Mouse (Mus musculus) liver, embryonic 15.5 days (tissue): Measurements from ENCODE around the gene Ttc28. TPM values are rescaled to one million over a fixed set of nuclear protein-coding genes. Genes with fewer than 3 reads are reported as not detected.

ENCODE experiments used
- ATAC-seq: fragments of 200-750 bp; cut with Nextera tagmentation; 2 replicates; pipeline ENCODE4 v1.8.0; 2017; ENCODE audit warnings: moderate number of reproducible peaks, mild to moderate bottlenecking, moderate library complexity; ENCODE audit not compliant: insufficient read depth
- H3K27ac ChIP-seq: fragments of 300-500 bp; sonication (generic); replicated peaks from 2 replicates; pipeline ENCODE4 v1.5.1; 2015; ENCODE audit warnings: mild to moderate bottlenecking, inconsistent platforms
- H3K27me3 ChIP-seq: fragments of 300-500 bp; sonication (generic); 2 replicates; pipeline ENCODE4 v1.6.1; 2015; ENCODE audit warnings: mild to moderate bottlenecking, inconsistent platforms
- H3K36me3 ChIP-seq: fragments of 300-500 bp; sonication (generic); replicated peaks from 2 replicates; pipeline ENCODE4 v1.6.1; 2015; ENCODE audit warnings: moderate library complexity, mild to moderate bottlenecking, inconsistent platforms
- H3K4me1 ChIP-seq: fragments of 300-500 bp; sonication (generic); replicated peaks from 2 replicates; pipeline ENCODE4 v1.6.1; 2015; ENCODE audit warnings: inconsistent platforms
- H3K4me2 ChIP-seq: fragments of 300-500 bp; sonication (generic); 2 replicates; pipeline ENCODE4 v1.6.1; 2015; ENCODE audit warnings: moderate library complexity, mild to moderate bottlenecking, inconsistent platforms
- H3K4me3 ChIP-seq: fragments of 300-500 bp; sonication (generic); replicated peaks from 2 replicates; pipeline ENCODE4 v1.5.1; 2015; ENCODE audit warnings: mild to moderate bottlenecking, inconsistent platforms
- H3K9ac ChIP-seq: fragments of 300-500 bp; sonication (generic); 2 replicates; pipeline ENCODE4 v1.6.1; 2015; ENCODE audit warnings: moderate library complexity, mild to moderate bottlenecking, inconsistent platforms
- H3K9me3 ChIP-seq: fragments of 300-500 bp; sonication (generic); replicated peaks from 2 replicates; pipeline ENCODE4 v1.6.1; 2016; ENCODE audit warnings: inconsistent platforms
- WGBS: fragments of 180-500 bp; shearing (Covaris S2); methylation state at CpG from one replicate; pipeline ENCODE4 v1.1.7; 2015; ENCODE audit warnings: mixed read lengths; ENCODE audit not compliant: insufficient replicate concordance; 5-methylcytosine and 5-hydroxymethylcytosine counted together
- polyA plus RNA-seq: library from polyadenylated mRNA; unstranded; fragments of >200 nt; fragmentation: Nextera tagmentation; extraction: Ambion mirVana; gene quantifications from 2 replicates; pipeline ENCODE4 v1.2.1, GENCODE M21; 2015

Gene Ttc28
- polyA plus RNA-seq, 1 experiment from 2014 or later: 1.5 TPM

GRCm38 (mm10) chr5:110889945-110890344, 10.3 kb downstream of the Ttc28 start:
- 65% methylated on average over 1 of the region's 1 CpGs for WGBS
- no peak for ATAC-seq

DNA sequence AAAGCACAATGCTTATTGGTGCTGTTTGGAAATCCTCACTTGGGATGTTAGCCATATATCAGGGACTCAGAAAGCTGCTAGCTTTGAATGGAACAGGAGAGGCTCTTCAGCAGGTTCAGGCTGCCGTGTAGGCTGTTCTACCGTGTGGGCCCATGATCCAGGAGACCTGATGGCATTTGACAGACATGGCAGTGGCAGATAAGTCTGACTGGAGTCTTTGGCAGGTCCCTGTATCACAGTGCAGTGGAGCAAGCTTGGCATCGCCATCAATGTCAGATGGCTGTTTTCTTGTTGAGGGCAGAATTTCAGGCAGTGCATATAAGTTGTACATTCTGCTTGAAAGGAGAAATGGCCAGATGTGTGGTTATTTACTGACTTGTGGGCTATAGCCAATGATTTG, 11.0 kb downstream of the Ttc28 start:
- no peaks in the 10 kb centered on the region for H3K4me1 ChIP-seq
- H3K9me3 ChIP-seq: no peaks in the 10 kb centered on the region
- ATAC-seq: no peak
- H3K4me2 ChIP-seq: no peak overlapping the region
- no peak overlapping the region for H3K27ac ChIP-seq
- 68% methylated on average over 3 of the region's 3 CpGs for WGBS
- H3K4me3 ChIP-seq: no peak overlapping the region
- H3K9ac ChIP-seq: no peak overlapping the region
- H3K36me3 ChIP-seq: no peaks in the 10 kb centered on the region
- H3K27me3 ChIP-seq: no peaks in the 10 kb centered on the region

More at GRCm38 (mm10) chr5:110889945-110890344, 10.3 kb downstream of the Ttc28 start:
- H3K9ac ChIP-seq: no peak overlapping the region
- no peak overlapping the region for H3K4me3 ChIP-seq
- H3K9me3 ChIP-seq: no peaks in the 10 kb centered on the region
- H3K4me1 ChIP-seq: no peaks in the 10 kb centered on the region
- no peaks in the 10 kb centered on the region for H3K36me3 ChIP-seq
- H3K4me2 ChIP-seq: no peak overlapping the region
- H3K27ac ChIP-seq: no peak overlapping the region
- H3K27me3 ChIP-seq: no peaks in the 10 kb centered on the region

DNA sequence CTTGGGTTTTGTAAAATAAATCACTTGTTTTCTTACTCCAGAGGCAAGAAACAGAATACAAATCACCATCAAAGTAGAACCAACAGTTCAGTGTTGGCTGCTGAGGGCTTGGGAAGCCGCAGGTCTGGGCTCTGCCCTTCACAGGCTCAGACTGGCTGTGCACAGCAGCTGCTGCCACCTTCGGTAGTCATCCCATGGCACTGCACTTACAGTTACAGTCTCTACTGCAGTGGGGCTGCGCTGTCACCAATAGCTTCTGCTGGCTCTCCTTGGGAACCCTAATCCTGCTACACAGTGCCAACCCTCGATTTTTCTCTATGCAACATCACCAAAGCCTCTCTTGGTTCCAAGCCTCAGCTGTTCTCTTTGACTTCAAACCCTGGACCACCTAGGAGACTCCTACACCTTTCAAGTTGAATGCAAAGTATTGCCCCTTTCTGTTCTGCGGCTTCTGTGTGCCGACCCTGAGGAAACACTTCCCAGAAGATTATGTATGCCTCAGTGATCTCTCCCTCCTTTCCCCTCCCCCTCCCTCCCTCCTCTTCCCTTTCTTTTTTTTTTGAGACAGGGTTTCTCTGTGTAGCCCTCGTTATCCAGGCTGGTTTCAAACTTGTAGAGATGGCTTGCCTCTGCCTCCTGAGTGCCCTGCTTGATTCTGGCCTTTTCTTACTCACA, 17.6 kb downstream of the Ttc28 start:
- no peaks in the 10 kb centered on the region for H3K4me1 ChIP-seq
- no peak for ATAC-seq
- 60% methylated on average over 7 of the region's 7 CpGs for WGBS

DNA sequence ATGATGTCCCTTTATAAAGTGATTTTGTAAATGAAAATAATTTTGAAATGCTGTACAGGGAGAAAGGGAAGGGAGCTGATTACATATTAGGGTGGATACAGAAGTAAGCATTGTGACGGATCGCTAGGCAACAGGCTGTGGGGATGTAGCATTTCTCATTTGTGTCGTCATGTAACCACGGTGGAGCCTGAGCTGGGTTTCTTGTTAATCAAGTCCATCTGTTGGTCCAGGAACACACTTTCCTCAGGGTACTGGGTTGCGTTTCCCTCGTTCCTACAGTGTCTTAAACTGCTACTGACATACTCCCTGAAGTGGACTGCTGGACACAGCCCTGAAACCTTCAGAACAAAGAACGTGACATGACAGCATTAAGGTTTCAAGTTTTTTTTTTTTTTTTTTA, 18.6 kb downstream of the Ttc28 start:
- WGBS: 65% methylated on average over 7 of the region's 7 CpGs
- Histone ChIP-seq H3K4me1 (no peaks in the 10 kb centered on the region), H3K4me3 (no peak overlapping the region), H3K27ac (no peak overlapping the region), H3K36me3 (no peaks in the 10 kb centered on the region), H3K4me2 (no peak overlapping the region), H3K9ac (no peak overlapping the region), H3K9me3 (no peaks in the 10 kb centered on the region), H3K27me3 (no peaks in the 10 kb centered on the region)
- ATAC-seq: no peak

More for the DNA sequence above, 17.6 kb downstream of the Ttc28 start:
- no peaks in the 10 kb centered on the region for H3K27me3 ChIP-seq
- H3K4me3 ChIP-seq: no peak overlapping the region
- H3K27ac ChIP-seq: no peak overlapping the region
- H3K9ac ChIP-seq: no peak overlapping the region
- no peaks in the 10 kb centered on the region for H3K9me3 ChIP-seq
- no peak overlapping the region for H3K4me2 ChIP-seq
- no peaks in the 10 kb centered on the region for H3K36me3 ChIP-seq

GRCm38 (mm10) chr5:110898785-110899184, 19.2 kb downstream of the Ttc28 start:
- Histone ChIP-seq H3K4me3 (no peak overlapping the region), H3K9me3 (no peaks in the 10 kb centered on the region), H3K4me1 (no peaks in the 10 kb centered on the region), H3K27ac (no peak overlapping the region), H3K27me3 (no peaks in the 10 kb centered on the region), H3K4me2 (no peak overlapping the region), H3K36me3 (no peaks in the 10 kb centered on the region), H3K9ac (no peak overlapping the region)
- ATAC-seq: no peak
- 68% methylated on average over 4 of the region's 4 CpGs for WGBS

- H3K4me2 ChIP-seq: no peak overlapping the region
- no peaks in the 10 kb centered on the region for H3K9me3 ChIP-seq
- no peaks in the 10 kb centered on the region for H3K4me1 ChIP-seq
- no peak overlapping the region for H3K9ac ChIP-seq
- H3K27me3 ChIP-seq: no peaks in the 10 kb centered on the region
- no peak overlapping the region for H3K27ac ChIP-seq
- no peak for ATAC-seq
- no peak overlapping the region for H3K4me3 ChIP-seq
- H3K36me3 ChIP-seq: no peaks in the 10 kb centered on the region
These were observed 20.7 kb downstream of the Ttc28 start for GRCm38 (mm10) chr5:110900331-110900730.

- no peak overlapping the region for H3K27ac ChIP-seq
- no peak overlapping the region for H3K4me3 ChIP-seq
- 0 out of 2 replicates have a peak, but pooled peaks cover 3% of the 10 kb centered on the region for H3K4me1 ChIP-seq
- no peaks in the 10 kb centered on the region for H3K27me3 ChIP-seq
- H3K9me3 ChIP-seq: no peaks in the 10 kb centered on the region
- WGBS: 75% methylated on average over 1 of the region's 1 CpGs
- H3K36me3 ChIP-seq: no peaks in the 10 kb centered on the region
- ATAC-seq: no peak
- H3K9ac ChIP-seq: no peak overlapping the region
- no peak overlapping the region for H3K4me2 ChIP-seq
These were observed 27.1 kb downstream of the Ttc28 start for GRCm38 (mm10) chr5:110906708-110907107.

DNA sequence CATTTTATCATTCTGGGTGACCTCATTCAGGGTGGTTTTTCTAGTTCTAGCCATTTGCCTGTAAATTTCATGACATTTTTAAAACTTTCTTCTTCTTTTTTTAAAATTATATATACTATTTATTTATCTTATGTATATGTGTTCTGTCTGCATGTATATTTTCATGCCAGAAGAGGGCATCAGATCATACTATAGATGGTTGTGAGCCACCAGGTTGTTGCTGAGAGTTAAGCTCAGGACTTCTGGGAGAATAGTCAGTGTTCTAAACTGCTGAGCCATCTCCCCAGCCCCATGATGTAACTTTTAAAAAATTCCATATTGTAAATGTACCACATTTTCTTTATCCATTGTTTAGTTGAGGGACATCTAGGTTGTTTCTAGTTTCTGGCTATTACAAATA, 29.3 kb downstream of the Ttc28 start:
- no peak overlapping the region for H3K4me2 ChIP-seq
- 0 out of 2 replicates have a peak, but pooled peaks cover 3% of the 10 kb centered on the region for H3K4me1 ChIP-seq
- no peak overlapping the region for H3K4me3 ChIP-seq
- H3K9ac ChIP-seq: no peak overlapping the region
- H3K27me3 ChIP-seq: no peaks in the 10 kb centered on the region
- no peak overlapping the region for H3K27ac ChIP-seq
- no peak for ATAC-seq
- H3K36me3 ChIP-seq: no peaks in the 10 kb centered on the region
- no peaks in the 10 kb centered on the region for H3K9me3 ChIP-seq

GRCm38 (mm10) chr5:110909955-110910589, 30.5 kb downstream of the Ttc28 start:
- no peak overlapping the region for H3K4me3 ChIP-seq
- H3K4me2 ChIP-seq: no peak overlapping the region
- H3K4me1 ChIP-seq: 0 out of 2 replicates have a peak, but pooled peaks cover 3% of the 10 kb centered on the region
- H3K27ac ChIP-seq: no peak overlapping the region
- no peaks in the 10 kb centered on the region for H3K27me3 ChIP-seq
- ATAC-seq: no peak
- H3K9me3 ChIP-seq: no peaks in the 10 kb centered on the region
- 48% methylated on average over 4 of the region's 4 CpGs for WGBS
- no peaks in the 10 kb centered on the region for H3K36me3 ChIP-seq
- H3K9ac ChIP-seq: no peak overlapping the region

DNA sequence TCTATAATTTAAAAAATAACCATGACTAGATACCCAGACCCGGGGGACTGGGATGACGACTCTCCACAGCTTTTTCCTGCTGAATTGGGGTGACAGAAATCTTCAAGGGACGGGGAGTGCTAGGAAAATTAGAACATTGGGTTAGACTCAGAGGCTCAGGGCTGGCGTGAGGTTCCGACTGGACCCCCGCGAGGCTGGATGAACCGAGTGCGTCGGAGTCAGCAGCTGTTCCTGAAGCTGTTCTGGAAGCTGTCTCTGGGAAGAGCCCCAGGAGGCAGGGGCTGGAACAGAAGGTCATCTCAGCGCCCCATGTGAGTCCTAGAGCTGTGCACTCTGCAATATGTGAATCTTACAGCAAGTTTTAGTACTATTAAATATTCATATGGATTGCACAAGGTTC, 35.3 kb downstream of the Ttc28 start:
- 78% methylated on average over 11 of the region's 11 CpGs for WGBS
- no peak overlapping the region for H3K9ac ChIP-seq
- no peak for ATAC-seq

DNA sequence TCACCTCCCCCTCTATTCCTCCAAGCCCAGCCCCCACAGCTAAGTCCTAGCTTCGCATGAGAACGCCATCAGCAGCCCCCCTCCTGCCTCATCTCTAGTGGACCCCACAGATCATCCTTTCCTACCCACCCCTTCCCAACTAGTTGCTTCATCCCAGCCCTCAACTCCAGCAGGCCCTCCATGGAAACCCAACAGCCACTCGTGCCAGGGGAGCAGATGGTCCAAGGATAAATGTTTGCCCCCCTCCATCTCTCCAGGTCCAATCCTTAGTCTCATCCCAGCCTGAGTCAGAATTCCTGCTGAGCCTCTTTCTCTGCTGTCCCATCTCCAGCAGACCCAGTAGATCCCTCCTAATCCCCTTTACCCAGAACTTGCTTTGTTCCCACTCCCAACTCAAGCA, 36.6 kb downstream of the Ttc28 start:
- no peak for ATAC-seq
- H3K4me1 ChIP-seq: no peaks in the 10 kb centered on the region
- H3K9ac ChIP-seq: no peak overlapping the region
- 60% methylated on average over 3 of the region's 3 CpGs for WGBS
- no peak overlapping the region for H3K4me2 ChIP-seq
- H3K36me3 ChIP-seq: no peaks in the 10 kb centered on the region
- no peaks in the 10 kb centered on the region for H3K27me3 ChIP-seq
- no peak overlapping the region for H3K27ac ChIP-seq
- no peak overlapping the region for H3K4me3 ChIP-seq
- no peaks in the 10 kb centered on the region for H3K9me3 ChIP-seq

More for the DNA sequence above, 35.3 kb downstream of the Ttc28 start:
- H3K4me3 ChIP-seq: no peak overlapping the region
- no peaks in the 10 kb centered on the region for H3K27me3 ChIP-seq
- no peaks in the 10 kb centered on the region for H3K4me1 ChIP-seq
- no peak overlapping the region for H3K4me2 ChIP-seq
- no peak overlapping the region for H3K27ac ChIP-seq
- no peaks in the 10 kb centered on the region for H3K9me3 ChIP-seq
- H3K36me3 ChIP-seq: no peaks in the 10 kb centered on the region

DNA sequence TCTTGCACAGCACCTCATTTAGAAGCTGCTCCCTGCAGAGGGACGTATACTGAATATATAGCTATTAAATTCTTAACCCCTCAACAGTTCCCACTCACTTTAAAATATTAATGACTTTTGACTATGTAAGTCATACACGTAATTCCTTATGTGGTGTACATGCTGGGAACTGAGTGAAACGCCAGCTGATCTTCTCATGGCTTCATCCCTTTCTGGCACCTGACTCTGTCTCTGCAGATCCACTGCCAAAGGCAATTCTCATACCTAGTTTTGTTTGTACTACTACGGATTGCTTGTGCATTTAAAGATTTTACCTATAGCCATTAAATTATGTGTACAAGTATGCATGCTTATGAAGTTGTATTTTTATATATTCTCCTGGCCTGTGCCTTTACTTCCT, 39.9 kb downstream of the Ttc28 start:
- no peak overlapping the region for H3K4me2 ChIP-seq
- no peak overlapping the region for H3K4me3 ChIP-seq
- H3K9me3 ChIP-seq: no peaks in the 10 kb centered on the region
- WGBS: 61% methylated on average over 4 of the region's 4 CpGs
- no peak overlapping the region for H3K9ac ChIP-seq
- H3K36me3 ChIP-seq: no peaks in the 10 kb centered on the region
- H3K4me1 ChIP-seq: no peaks in the 10 kb centered on the region
- no peak overlapping the region for H3K27ac ChIP-seq
- ATAC-seq: no peak
- no peaks in the 10 kb centered on the region for H3K27me3 ChIP-seq
